Mouse (Mus musculus) heart, postnatal 0 days (tissue): ENCODE measurements around the gene Fam168a. TPM values are rescaled to one million over a fixed set of nuclear protein-coding genes. Genes with fewer than 3 reads are reported as not detected.

ENCODE experiments used
- ATAC-seq: fragments of 200-750 bp; cut with Nextera tagmentation; 2 replicates; pipeline ENCODE4 v1.8.0; 2017; ENCODE audit warnings: low read depth, moderate number of reproducible peaks, moderate library complexity; ENCODE audit not compliant: insufficient read depth
- DNase-seq: peaks from one replicate; pipeline ENCODE4 v3.0.0-alpha.2; 2016; ENCODE audit warnings: low spot score
- H3K27ac ChIP-seq: fragments of 300-500 bp; sonication (generic); 2 replicates; pipeline ENCODE4 v1.5.1; 2014; ENCODE audit warnings: low read depth, mild to moderate bottlenecking
- H3K27me3 ChIP-seq: fragments of 300-500 bp; sonication (generic); 2 replicates; pipeline ENCODE4 v1.6.1; 2014; ENCODE audit warnings: low read length, mixed read lengths; ENCODE audit not compliant: control insufficient read depth, insufficient read depth
- H3K36me3 ChIP-seq: fragments of 300-500 bp; sonication (generic); replicated peaks from 2 replicates; pipeline ENCODE4 v1.6.1; 2014; ENCODE audit warnings: low read length, mixed read lengths; ENCODE audit not compliant: control insufficient read depth, insufficient read depth
- H3K4me1 ChIP-seq: fragments of 300-500 bp; sonication (generic); 2 replicates; pipeline ENCODE4 v1.6.1; 2014; ENCODE audit warnings: antibody characterized with exemption; ENCODE audit not compliant: control insufficient read depth, insufficient read depth
- H3K4me2 ChIP-seq: fragments of 300-500 bp; sonication (generic); 2 replicates; pipeline ENCODE4 v1.6.1; 2014; ENCODE audit warnings: low read depth, mild to moderate bottlenecking, low read length, moderate library complexity
- H3K4me3 ChIP-seq: fragments of 300-500 bp; sonication (generic); 2 replicates; pipeline ENCODE4 v1.5.1; 2014; ENCODE audit warnings: low read depth, low read length
- H3K9ac ChIP-seq: fragments of 300-500 bp; sonication (generic); replicated peaks from 2 replicates; pipeline ENCODE4 v1.6.1; 2014; ENCODE audit warnings: low read depth, low read length, mixed read lengths
- H3K9me3 ChIP-seq: fragments of 300-500 bp; sonication (generic); replicated peaks from 2 replicates; pipeline ENCODE4 v1.6.1; 2016; ENCODE audit warnings: low read length; ENCODE audit not compliant: control insufficient read depth
- CTCF ChIP-seq: IDR thresholded peaks from 2 replicates; pipeline ENCODE4 v1.5.1; 2016; ENCODE audit warnings: antibody characterized with exemption, control low read depth, low read depth
- EP300 ChIP-seq: IDR thresholded peaks from 2 replicates; pipeline ENCODE4 v1.6.1; 2016; ENCODE audit warnings: antibody characterized with exemption, low read depth
- WGBS: fragments of 180-500 bp; shearing (Covaris S2); extraction: QIAGEN DNeasy Blood & Tissue Kit; methylation state at CpG from one replicate; pipeline ENCODE4 v1.1.7; 2014; 5-methylcytosine and 5-hydroxymethylcytosine counted together
- polyA plus RNA-seq: library from polyadenylated mRNA; unstranded; fragments of >200 nt; fragmentation: Nextera tagmentation; extraction: Ambion mirVana; gene quantifications from 2 replicates; pipeline ENCODE4 v1.2.1, GENCODE M21; 2015
- total RNA-seq: library from RNA; depleted of rRNA; stranded (reverse); fragments of >200 nt; gene quantifications from 2 replicates; pipeline ENCODE4 v1.2.3, GENCODE M21; 2014; ENCODE audit warnings: low replicate concordance

The Fam168a gene
- total and polyA plus RNA-seq, 2 experiments from 2014 or later: 20.0 to 29.0 TPM

DNA sequence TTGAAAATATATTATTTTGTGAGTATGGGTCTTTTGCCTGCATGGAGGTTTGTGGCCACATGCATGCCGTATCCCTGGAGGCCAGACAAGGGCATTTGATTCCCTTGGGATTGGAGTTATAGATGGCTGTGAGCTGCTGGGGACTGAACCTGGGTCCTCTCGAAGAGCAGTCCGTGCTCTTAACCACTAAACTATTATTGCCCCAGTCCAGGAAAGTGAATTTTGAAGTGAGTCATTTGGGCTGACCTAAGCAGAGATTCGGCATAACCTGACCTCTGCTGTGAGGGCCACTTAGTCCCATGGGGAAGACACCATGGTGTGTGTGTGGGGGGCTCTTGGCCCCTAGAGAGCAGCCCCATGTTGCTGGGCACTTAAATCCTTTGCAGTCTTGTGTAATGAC lies 164.9 kb downstream of the Fam168a start:
- no peak for ATAC-seq
- Histone ChIP-seq H3K9ac (no peak overlapping the region), H3K9me3 (no peaks in the 10 kb centered on the region), H3K4me3 (no peak overlapping the region), H3K4me1 (peaks cover 4% of the 10 kb centered on the region; the same call in 1 of the 2 replicates), H3K27me3 (no peaks in the 10 kb centered on the region), H3K36me3 (peaks cover 27% of the 10 kb centered on the region), H3K4me2 (no peak overlapping the region), H3K27ac (no peak overlapping the region)
- DNase-seq: no peak
- TF ChIP-seq EP300 (no peak), CTCF (no peak)
- 84% methylated on average over 4 of the region's 4 CpGs for WGBS

DNA sequence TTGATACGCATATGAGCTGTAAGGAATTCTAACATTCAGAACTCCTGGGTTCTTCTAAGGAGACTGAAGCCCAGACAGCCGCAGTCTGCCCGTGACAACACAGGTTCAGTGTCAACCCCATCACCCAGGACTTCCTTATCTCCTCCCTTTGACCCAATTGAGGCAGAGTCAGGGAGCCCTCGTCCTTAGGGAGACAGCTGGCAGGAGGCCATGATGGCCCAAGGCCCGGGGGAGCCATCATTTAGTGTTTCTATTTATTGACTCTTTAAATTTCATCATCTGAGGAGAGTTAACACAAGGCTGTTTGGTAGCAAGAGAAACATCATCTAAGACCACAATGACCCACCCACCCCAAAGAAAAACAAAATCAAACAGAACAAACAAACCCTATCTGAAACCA lies 165.5 kb downstream of the Fam168a start:
- peaks cover 5% of the 10 kb centered on the region; the same call in 1 of the 2 replicates for H3K4me1 ChIP-seq
- no peak for TF ChIP-seq CTCF
- no peak for TF ChIP-seq EP300
- no peaks in the 10 kb centered on the region for H3K9me3 ChIP-seq
- H3K4me3 ChIP-seq: no peak overlapping the region
- DNase-seq (no peak), ATAC-seq (no peak)
- H3K27me3 ChIP-seq: no peaks in the 10 kb centered on the region
- H3K27ac ChIP-seq: no peak overlapping the region
- H3K4me2 ChIP-seq: no peak overlapping the region
- WGBS: 46% methylated on average over 5 of the region's 5 CpGs
- H3K36me3 ChIP-seq: peaks cover 30% of the 10 kb centered on the region
- H3K9ac ChIP-seq: no peak overlapping the region

DNA sequence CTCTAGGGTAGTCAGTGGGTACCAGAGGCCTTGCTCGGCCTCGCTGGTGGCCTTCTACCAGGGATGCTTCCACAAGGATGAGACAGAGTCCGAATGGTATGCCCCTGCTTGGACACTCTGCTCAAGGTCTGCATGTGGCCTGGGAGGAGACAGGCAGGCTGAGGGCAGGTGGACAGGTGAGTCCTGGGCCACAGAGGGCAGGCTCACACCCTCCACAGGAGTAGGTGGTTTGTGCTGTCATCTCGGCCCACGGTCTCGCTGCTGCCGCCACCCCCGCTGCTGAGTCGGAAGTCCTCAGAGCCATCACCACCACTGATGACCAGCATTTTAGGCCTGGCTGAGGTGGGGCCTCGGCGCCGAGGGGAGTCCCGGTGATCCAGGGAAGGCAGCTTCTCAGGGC lies 166.8 kb downstream of the Fam168a start:
- peaks cover 42% of the 10 kb centered on the region for H3K36me3 ChIP-seq
- TF ChIP-seq CTCF (no peak), EP300 (no peak)

DNA sequence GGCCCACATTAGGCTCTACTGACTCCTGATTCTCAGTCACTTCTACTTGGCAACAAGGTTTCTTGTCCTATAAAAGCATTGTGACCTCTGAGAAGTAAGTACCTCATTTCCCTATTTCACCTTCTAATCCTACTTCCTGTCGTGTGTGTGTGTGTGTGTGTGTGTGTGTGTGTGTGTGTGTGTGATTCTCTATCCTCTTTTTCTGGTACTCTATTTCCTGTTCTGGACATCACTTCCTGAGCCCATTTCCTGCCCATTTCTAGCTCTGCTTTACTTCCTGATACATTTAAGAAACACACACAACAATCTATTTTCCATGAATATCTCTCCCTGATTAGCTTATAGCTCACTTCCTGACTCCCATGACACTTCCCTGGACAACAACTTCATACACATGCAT lies 169.4 kb downstream of the Fam168a start:
- Histone ChIP-seq H3K9ac (no peak overlapping the region), H3K4me2 (no peak overlapping the region), H3K4me1 (peaks cover 5% of the 10 kb centered on the region; the same call in 1 of the 2 replicates), H3K9me3 (no peaks in the 10 kb centered on the region), H3K36me3 (peaks cover 64% of the 10 kb centered on the region), H3K27ac (peak overlapping the region; percentile 69), H3K27me3 (no peaks in the 10 kb centered on the region), H3K4me3 (no peak overlapping the region)
- ATAC-seq (no peak), DNase-seq (peak; percentile 49)
- TF ChIP-seq CTCF (no peak), EP300 (no peak)
- WGBS: 56% methylated on average over 1 of the region's 1 CpGs

More for the DNA sequence above, 166.8 kb downstream of the Fam168a start:
- no peak overlapping the region for H3K9ac ChIP-seq
- H3K4me3 ChIP-seq: no peak overlapping the region
- H3K27me3 ChIP-seq: no peaks in the 10 kb centered on the region
- peaks cover 5% of the 10 kb centered on the region; the same call in 1 of the 2 replicates for H3K4me1 ChIP-seq
- no peaks in the 10 kb centered on the region for H3K9me3 ChIP-seq
- DNase-seq (no peak), ATAC-seq (no peak)
- no peak overlapping the region for H3K27ac ChIP-seq
- no peak overlapping the region for H3K4me2 ChIP-seq
- 85% methylated on average over 13 of the region's 13 CpGs for WGBS

DNA sequence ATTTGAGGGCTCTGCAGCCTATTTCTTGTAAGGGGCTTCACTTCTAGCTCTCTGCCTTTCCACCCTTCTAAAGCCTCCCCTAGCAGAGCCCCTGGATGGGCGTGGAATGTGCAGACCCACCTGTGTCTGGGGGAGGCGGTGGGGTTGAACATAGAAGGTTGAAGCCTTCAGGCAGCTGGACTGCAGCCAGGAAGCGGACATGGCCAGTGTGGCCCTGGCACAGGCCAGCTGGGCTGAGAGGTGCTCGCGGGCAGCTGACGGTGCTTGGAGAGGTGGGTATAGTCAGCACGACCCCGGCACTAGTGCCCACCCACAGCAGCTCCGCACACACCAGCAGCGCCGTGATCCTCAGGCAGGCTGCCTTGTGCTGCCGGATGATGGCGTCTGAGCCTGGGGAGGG lies 169.9 kb downstream of the Fam168a start:
- H3K4me1 ChIP-seq: peaks cover 5% of the 10 kb centered on the region; the same call in 1 of the 2 replicates
- no peak for DNase-seq
- H3K27ac ChIP-seq: peak overlapping the region; percentile 69
- H3K4me2 ChIP-seq: no peak overlapping the region
- 65% methylated on average over 13 of the region's 13 CpGs for WGBS
- H3K27me3 ChIP-seq: no peaks in the 10 kb centered on the region
- H3K36me3 ChIP-seq: peaks cover 69% of the 10 kb centered on the region
- no peak overlapping the region for H3K4me3 ChIP-seq
- no peak overlapping the region for H3K9ac ChIP-seq
- ATAC-seq: no peak
- TF ChIP-seq EP300 (no peak), CTCF (no peak)
- no peaks in the 10 kb centered on the region for H3K9me3 ChIP-seq

DNA sequence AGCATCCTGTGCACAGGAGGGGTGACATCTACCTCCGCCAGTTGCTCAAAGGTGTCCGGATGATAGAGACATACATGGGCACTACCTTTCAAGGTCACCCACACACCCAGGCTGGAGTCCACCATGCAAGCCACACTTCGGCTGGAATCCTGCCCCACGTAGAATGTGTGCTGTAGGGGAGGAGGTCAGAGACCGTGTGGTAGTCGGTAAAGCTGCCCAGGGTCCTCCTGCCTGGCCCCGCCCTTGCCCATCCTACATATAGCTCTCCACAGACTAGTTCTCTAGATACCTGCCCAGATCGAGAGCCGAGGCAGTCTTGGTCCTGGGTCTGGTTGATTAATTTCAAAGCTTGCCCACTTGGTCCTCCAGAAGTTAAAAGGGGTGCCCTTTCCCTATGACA lies 170.3 kb downstream of the Fam168a start:
- Histone ChIP-seq H3K4me1 (peaks cover 5% of the 10 kb centered on the region; the same call in 1 of the 2 replicates), H3K27me3 (no peaks in the 10 kb centered on the region), H3K9me3 (no peaks in the 10 kb centered on the region), H3K36me3 (peaks cover 74% of the 10 kb centered on the region), H3K9ac (no peak overlapping the region), H3K4me2 (no peak overlapping the region), H3K4me3 (no peak overlapping the region), H3K27ac (no peak overlapping the region)
- TF ChIP-seq CTCF: no peak
- no peak for ATAC-seq
- WGBS: 74% methylated on average over 9 of the region's 9 CpGs
- no peak for DNase-seq
